ENCODE assay signal across 11 mouse cellular contexts in genomic region chr11:100356819-100357211, GRCm38 (mm10). TPM values are rescaled to one million over a fixed set of nuclear protein-coding genes. Genes with fewer than 3 reads are reported as not detected.
DNase-seq lines count a peak whose midpoint lies in the region; ATAC-seq and TF ChIP-seq lines count a peak whose summit lies in the region.
"Had no signal": no experiment of that assay in that cellular context is flagged by ENCODE, and none has a peak within 500 bp of the region (broad histone marks: within the 10 kb centered on the region; RNA-seq: fewer than 3 reads in every experiment).

No protein-coding gene starts in this region.

- H3K27ac ChIP-seq in kidney, embryonic 16.5 days (ENCODE audit: low read length) = no peak overlapping the region
- no peak overlapping the region for H3K27ac ChIP-seq in brown adipose tissue, adult 24 weeks (replicated peaks; ENCODE audit: low read depth, low read length)
- H3K27ac ChIP-seq in hindbrain, embryonic 14.5 days = no peak overlapping the region

- no peak for TF ChIP-seq POLR2A in myocyte (IDR thresholded peaks at IDR 0.05; ENCODE audit: insufficient read length, low read depth)

- H3K9ac ChIP-seq in kidney, embryonic 16.5 days (replicated peaks; ENCODE audit: low read length) = peak overlapping the region; percentile 59; the same call in 1 of the 2 replicates
- peak overlapping the region; percentile 69; the same call in 1 of the 2 replicates for H3K9ac ChIP-seq in hindbrain, embryonic 14.5 days

- H3K27me3 ChIP-seq in kidney, embryonic 16.5 days (ENCODE audit: insufficient read depth, low read length) = peaks cover 46% of the 10 kb centered on the region
- H3K27me3 ChIP-seq in hindbrain, embryonic 14.5 days (ENCODE audit: control insufficient read depth, insufficient read depth, low read length) = peaks cover 3% of the 10 kb centered on the region; the same call in 1 of the 2 replicates
- H3K27me3 ChIP-seq in myocyte (ENCODE audit: control insufficient read depth, insufficient read depth, insufficient read length) = peaks cover 8% of the 10 kb centered on the region

- DNase-seq in kidney, adult 11 months = no peak
- peak; percentile 30 for DNase-seq in hindbrain, embryonic 14.5 days (ENCODE audit: low spot score)
- DNase-seq in urinary bladder, postnatal 14 days (ENCODE audit: low spot score) = no peak
- DNase-seq in cerebellum, postnatal 4 days (ENCODE audit: low spot score in 2 of 2) = no peak
- DNase-seq in layer of hippocampus, postnatal 25 days (ENCODE audit: extremely low spot score in 1 of 2, low spot score in 1 of 2) = no peak
- DNase-seq: gastrocnemius, postnatal 36 days had no signal

- H3K36me3 ChIP-seq in kidney, embryonic 16.5 days (ENCODE audit: insufficient read depth, low read length) = no peaks in the 10 kb centered on the region
- H3K36me3 ChIP-seq in hindbrain, embryonic 14.5 days (replicated peaks; ENCODE audit: control insufficient read depth, insufficient read depth) = no peaks in the 10 kb centered on the region; the same call in 1 of the 2 replicates
- H3K36me3 ChIP-seq in myocyte (ENCODE audit: control insufficient read depth, insufficient read depth) = no peaks in the 10 kb centered on the region

- no peak overlapping the region for H3ac ChIP-seq in myocyte (ENCODE audit: control insufficient read depth, insufficient read length)

- no peaks in the 10 kb centered on the region for H3K79me2 ChIP-seq in myocyte (ENCODE audit: control insufficient read depth, insufficient read depth)

- peaks cover 9% of the 10 kb centered on the region for H3K4me1 ChIP-seq in kidney, embryonic 16.5 days (ENCODE audit: insufficient read depth, low read length)
- no peaks in the 10 kb centered on the region for H3K4me1 ChIP-seq in brown adipose tissue, adult 24 weeks (ENCODE audit: control insufficient read depth, insufficient read depth, insufficient read length, low read length)
- peaks cover 18% of the 10 kb centered on the region for H3K4me1 ChIP-seq in hindbrain, embryonic 14.5 days (replicated peaks; ENCODE audit: control insufficient read depth, insufficient read depth, low read length)

- WGBS in kidney, embryonic 16.5 days = 17% methylated on average over 9 of the region's 9 CpGs
- WGBS in hindbrain, embryonic 14.5 days = 16% methylated on average over 9 of the region's 9 CpGs

- no peak for ATAC-seq in kidney, embryonic 16.5 days (ENCODE audit: low FRiP score, low TSS enrichment)
- ATAC-seq in hindbrain, embryonic 14.5 days (ENCODE audit: low FRiP score) = no peak

- peak overlapping the region; percentile 99 for H3K4me2 ChIP-seq in kidney, embryonic 16.5 days (replicated peaks; ENCODE audit: low read depth, low read length)
- peak overlapping the region; percentile 97 for H3K4me2 ChIP-seq in hindbrain, embryonic 14.5 days (replicated peaks)
- H3K4me2 ChIP-seq in myocyte (ENCODE audit: low read depth) = peak overlapping the region; percentile 100

- H3K4me3 ChIP-seq in kidney, embryonic 16.5 days (ENCODE audit: low read length) = peak overlapping the region; percentile 73
- peak overlapping the region; percentile 77 for H3K4me3 ChIP-seq in brown adipose tissue, adult 24 weeks (ENCODE audit: insufficient read depth, low read depth, low read length)
- peak overlapping the region; percentile 71 for H3K4me3 ChIP-seq in hindbrain, embryonic 14.5 days (replicated peaks; ENCODE audit: low read length)
- H3K4me3 ChIP-seq in myocyte = peak overlapping the region; percentile 33

- no peaks in the 10 kb centered on the region for H3K9me3 ChIP-seq in kidney, embryonic 16.5 days (ENCODE audit: low read length)
- no peaks in the 10 kb centered on the region for H3K9me3 ChIP-seq in hindbrain, embryonic 14.5 days (ENCODE audit: control insufficient read depth, low read length)
- H3K9me3 ChIP-seq: megakaryocyte, embryonic 14.5 days had no signal

TF ChIP-seq in myocyte, 11 proteins besides CTCF, POLR2A, EP300 and RAD21:
- no peak for TF ChIP-seq REST (IDR thresholded peaks at IDR 0.05; ENCODE audit: insufficient read depth, insufficient read length)
- no peak for TF ChIP-seq MYOG (IDR thresholded peaks at IDR 0.05; ENCODE audit: control insufficient read depth in 1 of 3, insufficient read depth in 1 of 3, insufficient read length in 2 of 3, low read depth in 2 of 3)

RNA-seq across cellular contexts. Expression of gene Hap1, which starts 0.9 kb away (rescaled TPM):
- polyA plus RNA-seq in kidney, embryonic 16.5 days (2015; fragmentation: Nextera tagmentation; extraction: Ambion mirVana) = 15.5 and 18.6 TPM in 2 replicates
- polyA plus RNA-seq in brown adipose tissue, adult 24 weeks (2012; ENCODE audit: insufficient read depth, insufficient read length, missing spikeins) = not detected in 2 replicates
- polyA plus RNA-seq in hindbrain, embryonic 14.5 days (2014; fragmentation: Nextera tagmentation; extraction: Ambion mirVana) = 105 and 137 TPM in 2 replicates
- polyA plus RNA-seq in myocyte (2012; fragmentation: generic; extraction: Trizol) = 1.0 TPM
- total RNA-seq in layer of hippocampus, postnatal 25 days (2021) = 100 to 1,000 TPM; 125 to 143 TPM

RNA-seq across cellular contexts. Expression of gene Gast, which starts 22.6 kb away (rescaled TPM):
- not detected in 2 replicates for polyA plus RNA-seq in kidney, embryonic 16.5 days (2015; fragmentation: Nextera tagmentation; extraction: Ambion mirVana)
- not detected in 2 replicates for polyA plus RNA-seq in brown adipose tissue, adult 24 weeks (2012; ENCODE audit: insufficient read depth, insufficient read length, missing spikeins)
- polyA plus RNA-seq in hindbrain, embryonic 14.5 days (2014; fragmentation: Nextera tagmentation; extraction: Ambion mirVana) = 0.50 TPM in 1 of 2 replicates, not detected in the other
- not detected for polyA plus RNA-seq in myocyte (2012; fragmentation: generic; extraction: Trizol)
- not detected for total RNA-seq in layer of hippocampus, postnatal 25 days (2021)
- total RNA-seq: adrenal gland, adult 18-20 months; gastrocnemius, postnatal 36 days had no signal

RNA-seq across cellular contexts. Expression of gene Eif1, which starts 37.1 kb away (rescaled TPM):
- polyA plus RNA-seq in kidney, embryonic 16.5 days (2015; fragmentation: Nextera tagmentation; extraction: Ambion mirVana) = 1,403 and 1,568 TPM in 2 replicates
- 1,185 and 1,317 TPM in 2 replicates for polyA plus RNA-seq in brown adipose tissue, adult 24 weeks (2012; ENCODE audit: insufficient read depth, insufficient read length, missing spikeins)
- polyA plus RNA-seq in hindbrain, embryonic 14.5 days (2014; fragmentation: Nextera tagmentation; extraction: Ambion mirVana) = 1,239 and 1,372 TPM in 2 replicates
- polyA plus RNA-seq in myocyte (2012; fragmentation: generic; extraction: Trizol) = 1,731 TPM
- 100 to 1,000 TPM; 723 to 806 TPM for total RNA-seq in layer of hippocampus, postnatal 25 days (2021)

RNA-seq across cellular contexts. Expression of gene Jup, which starts 40.7 kb away (rescaled TPM):
- 153 and 154 TPM in 2 replicates for polyA plus RNA-seq in kidney, embryonic 16.5 days (2015; fragmentation: Nextera tagmentation; extraction: Ambion mirVana)
- 24.9 and 31.0 TPM in 2 replicates for polyA plus RNA-seq in brown adipose tissue, adult 24 weeks (2012; ENCODE audit: insufficient read depth, insufficient read length, missing spikeins)
- 59.6 and 60.2 TPM in 2 replicates for polyA plus RNA-seq in hindbrain, embryonic 14.5 days (2014; fragmentation: Nextera tagmentation; extraction: Ambion mirVana)
- 161 TPM for polyA plus RNA-seq in myocyte (2012; fragmentation: generic; extraction: Trizol)
- total RNA-seq in layer of hippocampus, postnatal 25 days (2021) = 10 to 100 TPM; 33.2 to 36.2 TPM

RNA-seq across cellular contexts. Expression of gene P3h4, which starts 57.8 kb away (rescaled TPM):
- 63.1 and 69.1 TPM in 2 replicates for polyA plus RNA-seq in kidney, embryonic 16.5 days (2015; fragmentation: Nextera tagmentation; extraction: Ambion mirVana)
- 5.7 and 9.8 TPM in 2 replicates for polyA plus RNA-seq in brown adipose tissue, adult 24 weeks (2012; ENCODE audit: insufficient read depth, insufficient read length, missing spikeins)
- 19.1 and 20.4 TPM in 2 replicates for polyA plus RNA-seq in hindbrain, embryonic 14.5 days (2014; fragmentation: Nextera tagmentation; extraction: Ambion mirVana)
- 115 TPM for polyA plus RNA-seq in myocyte (2012; fragmentation: generic; extraction: Trizol)
- total RNA-seq in layer of hippocampus, postnatal 25 days (2021) = 1 to 10 TPM; 9.2 to 9.8 TPM
